ENCODE assay signal across 16 mouse cellular contexts in the genomic region with DNA sequence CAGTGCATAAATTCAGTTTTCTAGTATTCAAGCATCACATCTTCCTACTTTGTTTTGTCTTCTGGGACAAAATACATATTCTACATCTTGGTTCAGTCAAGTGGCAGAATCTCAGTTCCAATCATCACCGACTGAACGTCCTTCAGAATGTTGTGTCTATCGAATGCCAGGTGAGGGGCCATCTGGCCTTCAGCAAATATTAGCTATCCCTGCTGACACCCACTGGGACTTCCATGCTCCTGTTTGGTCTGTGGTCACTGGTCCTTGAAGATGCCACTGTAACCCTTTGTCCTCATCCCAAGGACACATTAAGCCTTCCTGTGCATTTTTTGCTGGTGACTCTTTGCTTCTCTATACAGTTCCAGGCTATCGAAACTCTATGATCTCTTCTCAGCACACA.
"Had no signal": no experiment of that assay in that cellular context is flagged by ENCODE, and none has a peak within 500 bp of the region (broad histone marks: within the 10 kb centered on the region; RNA-seq: fewer than 3 reads in every experiment).

No protein-coding gene starts in this region.

- H3K4me1 ChIP-seq: limb, embryonic 13.5 days; liver, embryonic 12.5 days; midbrain, embryonic 15.5 days; neural tube, embryonic 13.5 days had no signal

- DNase-seq: kidney, postnatal 36 days; layer of hippocampus, adult 9-11 months; layer of hippocampus, postnatal 36 days; lung, embryonic 14.5 days; lung, postnatal 10 days; lung, postnatal 4 days; retina, postnatal 1 day; right cerebral cortex, postnatal 4 days; spleen, adult 18-20 months; thymus, adult 18-20 months; thymus, postnatal 14 days had no signal

- H3K27ac ChIP-seq: kidney, postnatal 0 days; limb, embryonic 13.5 days; liver, embryonic 12.5 days; midbrain, embryonic 15.5 days; neural tube, embryonic 13.5 days had no signal

- H3K27me3 ChIP-seq: limb, embryonic 13.5 days; liver, embryonic 12.5 days; midbrain, embryonic 15.5 days; neural tube, embryonic 13.5 days had no signal

- ATAC-seq: liver, embryonic 12.5 days; midbrain, embryonic 15.5 days had no signal

- H3K4me3 ChIP-seq: limb, embryonic 13.5 days; liver, embryonic 12.5 days; midbrain, embryonic 15.5 days; neural tube, embryonic 13.5 days had no signal
